Mouse (Mus musculus) gastrocnemius, adult 2 months (tissue): Measurements from ENCODE around the gene Klc1. TPM values are rescaled to one million over a fixed set of nuclear protein-coding genes. Genes with fewer than 3 reads are reported as not detected.
A peak's percentile ranks its signal among the peaks of the same experiment; 100 is the strongest.

Experiments
- DNase-seq: peaks from one replicate; pipeline ENCODE4 v3.0.0; 2022
- H3K27ac ChIP-seq: fragments of 200-600 bp; 2 replicates; pipeline ENCODE4 v1.8.1; 2022; ENCODE audit warnings: mild to moderate bottlenecking
- H3K4me3 ChIP-seq: fragments of 200-600 bp; 2 replicates; pipeline ENCODE4 v1.8.1; 2022; ENCODE audit warnings: mild to moderate bottlenecking, moderate library complexity
- CTCF ChIP-seq: fragments of 200-600 bp; IDR thresholded peaks from 2 replicates; pipeline ENCODE4 v1.8.1; 2022; ENCODE audit warnings: antibody characterized with exemption, mild to moderate bottlenecking, moderate library complexity
- intact Hi-C: fragments of 180-260 bp; cut with DNase I; formaldehyde crosslinking; loops from one replicate; pipeline ENCODE4 v1.15.1; 2025
- total RNA-seq, 2 experiments: library from RNA; stranded (reverse); gene quantifications; 2 replicates each; pipeline ENCODE4 v1.2.3; 2021

The Klc1 gene
- total RNA-seq, 2 experiments from 2014 or later = 61.5 to 75.9 TPM

GRCm38 (mm10) chr12:111790631-111791030, 32.0 kb downstream of the Klc1 start:
- Histone ChIP-seq H3K4me3 (no peak overlapping the region), H3K27ac (no peak overlapping the region)
- intact Hi-C loops = loop anchor here (5.0 kb wide), 1 partner anchor 33 kb away; the partner anchor contains the start of gene Klc1
- no peak for DNase-seq
- TF ChIP-seq CTCF = no peak

GRCm38 (mm10) chr12:111791474-111792104, 32.9 kb downstream of the Klc1 start:
- H3K4me3 ChIP-seq = no peak overlapping the region
- DNase-seq = no peak
- intact Hi-C loops = loop anchor here (5.0 kb wide), 1 partner anchor 34 kb away; the partner anchor contains the start of gene Klc1
- no peak overlapping the region for H3K27ac ChIP-seq
- TF ChIP-seq CTCF = no peak

GRCm38 (mm10) chr12:111794102-111794501, 35.5 kb downstream of the Klc1 start:
- intact Hi-C loops = loop anchor here (5.0 kb wide), 1 partner anchor 37 kb away; the partner anchor contains the start of gene Klc1
- TF ChIP-seq CTCF = peak; percentile 21; the same call in 1 of the 2 replicates

GRCm38 (mm10) chr12:111794526-111795179, 36.0 kb downstream of the Klc1 start:
- DNase-seq = no peak
- H3K27ac ChIP-seq = peak overlapping the region; percentile 70
- TF ChIP-seq CTCF = no peak
- intact Hi-C loops = loop anchor here (5.0 kb wide), 1 partner anchor 37 kb away; the partner anchor contains the start of gene Klc1
- H3K4me3 ChIP-seq = peak overlapping the region; percentile 38

More at GRCm38 (mm10) chr12:111794102-111794501, 35.5 kb downstream of the Klc1 start:
- Histone ChIP-seq H3K4me3 (peak overlapping the region; percentile 38), H3K27ac (peak overlapping the region; percentile 70)
- peak; percentile 94 for DNase-seq

GRCm38 (mm10) chr12:111795180-111795895, 36.7 kb downstream of the Klc1 start:
- peak overlapping the region; percentile 70; the same call in 1 of the 2 replicates for H3K27ac ChIP-seq
- DNase-seq = peak; percentile 37
- intact Hi-C loops = no loop called here
- TF ChIP-seq CTCF = no peak
- no peak overlapping the region for H3K4me3 ChIP-seq

GRCm38 (mm10) chr12:111797251-111797650, 38.6 kb downstream of the Klc1 start:
- DNase-seq = no peak
- no peak overlapping the region for H3K4me3 ChIP-seq
- H3K27ac ChIP-seq = no peak overlapping the region
- intact Hi-C loops = no loop called here
- TF ChIP-seq CTCF = no peak

- Histone ChIP-seq H3K27ac (no peak overlapping the region), H3K4me3 (no peak overlapping the region)
- DNase-seq = peak; percentile 53
- TF ChIP-seq CTCF = no peak
- intact Hi-C loops = no loop called here
Observed at GRCm38 (mm10) chr12:111798493-111798892, 39.8 kb downstream of the Klc1 start.

- TF ChIP-seq CTCF = no peak
- intact Hi-C loops = no loop called here
- peak overlapping the region; percentile 32; the same call in 1 of the 2 replicates for H3K27ac ChIP-seq
Observed at GRCm38 (mm10) chr12:111800459-111801183, 42.0 kb downstream of the Klc1 start.

GRCm38 (mm10) chr12:111803538-111803937, 44.9 kb downstream of the Klc1 start:
- Histone ChIP-seq H3K4me3 (no peak overlapping the region), H3K27ac (no peak overlapping the region)
- no peak for DNase-seq
- TF ChIP-seq CTCF = no peak
- intact Hi-C loops = no loop called here

More at GRCm38 (mm10) chr12:111800459-111801183, 42.0 kb downstream of the Klc1 start:
- peak; percentile 41 for DNase-seq
- H3K4me3 ChIP-seq = no peak overlapping the region

GRCm38 (mm10) chr12:111808775-111809174, 50.1 kb downstream of the Klc1 start:
- peak overlapping the region; percentile 75 for H3K27ac ChIP-seq
- no peak for DNase-seq
- TF ChIP-seq CTCF = no peak
- H3K4me3 ChIP-seq = no peak overlapping the region
- intact Hi-C loops = no loop called here

- intact Hi-C loops = loop anchor here (10.0 kb wide), 1 partner anchor 1015 kb away; the partner anchor contains the start of gene Cdca4
- peak; percentile 45 for TF ChIP-seq CTCF
- H3K4me3 ChIP-seq = no peak overlapping the region
- DNase-seq = peak; percentile 93
- H3K27ac ChIP-seq = peak overlapping the region; percentile 75
Observed at GRCm38 (mm10) chr12:111809762-111810161, 51.1 kb downstream of the Klc1 start.

GRCm38 (mm10) chr12:111812075-111812474, 53.4 kb downstream of the Klc1 start:
- Histone ChIP-seq H3K4me3 (no peak overlapping the region), H3K27ac (no peak overlapping the region)
- no peak for DNase-seq
- intact Hi-C loops = loop anchor here (10.0 kb wide), 1 partner anchor 1013 kb away; the partner anchor contains the start of gene Cdca4
- no peak for TF ChIP-seq CTCF
